Mouse (Mus musculus): Measurements from ENCODE around the gene Rac1. TPM values are rescaled to one million over a fixed set of nuclear protein-coding genes. Genes with fewer than 3 reads are reported as not detected.
"Not testable (repeated sequence)": the region's sequence is repeated elsewhere in the genome, so short reads cannot be mapped to it uniquely, and the experiment has no call there.

Rac1 gene
- total RNA-seq, 2 experiments from 2014 or later = 257 to 259 TPM

- DNase-seq; intact Hi-C loops (cut with DNase I): not testable (repeated sequence)
Observed at GRCm38 (mm10) chr5:143500711-143501110, 27.1 kb downstream of the Rac1 start.

- intact Hi-C loops (cut with DNase I) = no loop called here
- no peak for DNase-seq
Observed at GRCm38 (mm10) chr5:143499686-143500085, 28.1 kb downstream of the Rac1 start.

GRCm38 (mm10) chr5:143499197-143499596, 28.6 kb downstream of the Rac1 start:
- DNase-seq = no peak
- intact Hi-C loops (cut with DNase I) = no loop called here

GRCm38 (mm10) chr5:143497451-143497850, 30.4 kb downstream of the Rac1 start:
- no peak for DNase-seq
- intact Hi-C loops (cut with DNase I) = no loop called here

- DNase-seq = no peak
- intact Hi-C loops (cut with DNase I) = no loop called here
Observed at GRCm38 (mm10) chr5:143495708-143496107, 32.1 kb downstream of the Rac1 start.

- intact Hi-C loops (cut with DNase I) = no loop called here
- no peak for DNase-seq
Observed at GRCm38 (mm10) chr5:143493163-143493562, 34.7 kb downstream of the Rac1 start.

GRCm38 (mm10) chr5:143491736-143492135, 36.1 kb downstream of the Rac1 start:
- intact Hi-C loops (cut with DNase I) = no loop called here
- no peak for DNase-seq

- no peak for DNase-seq
- intact Hi-C loops (cut with DNase I) = no loop called here
Observed at GRCm38 (mm10) chr5:143489749-143490342, 38.0 kb downstream of the Rac1 start.

- DNase-seq = no peak
- intact Hi-C loops (cut with DNase I) = no loop called here
Observed at GRCm38 (mm10) chr5:143487998-143488397, 39.8 kb downstream of the Rac1 start.

GRCm38 (mm10) chr5:143487193-143487592, 40.6 kb downstream of the Rac1 start:
- DNase-seq = no peak
- intact Hi-C loops (cut with DNase I) = no loop called here

GRCm38 (mm10) chr5:143484955-143485354, 42.9 kb downstream of the Rac1 start:
- DNase-seq = no peak
- intact Hi-C loops (cut with DNase I) = no loop called here

GRCm38 (mm10) chr5:143477901-143478300, 49.9 kb downstream of the Rac1 start:
- intact Hi-C loops (cut with DNase I) = no loop called here
- DNase-seq = no peak

GRCm38 (mm10) chr5:143476013-143476412, 51.8 kb downstream of the Rac1 start:
- no peak for DNase-seq
- intact Hi-C loops (cut with DNase I) = no loop called here

- DNase-seq = no peak
- intact Hi-C loops (cut with DNase I) = no loop called here
Observed at GRCm38 (mm10) chr5:143475153-143475844, 52.5 kb downstream of the Rac1 start.

GRCm38 (mm10) chr5:143471953-143472618, 55.8 kb downstream of the Rac1 start:
- DNase-seq = no peak
- intact Hi-C loops (cut with DNase I) = no loop called here

- intact Hi-C loops (cut with DNase I) = no loop called here
- no peak for DNase-seq
Observed at GRCm38 (mm10) chr5:143471165-143471546, 56.7 kb downstream of the Rac1 start.

GRCm38 (mm10) chr5:143470421-143471164, 57.2 kb downstream of the Rac1 start:
- intact Hi-C loops (cut with DNase I) = no loop called here
- DNase-seq = peak; percentile 52 to 64

- intact Hi-C loops (cut with DNase I) = no loop called here
- DNase-seq = no peak
Observed at GRCm38 (mm10) chr5:143469628-143470027, 58.2 kb downstream of the Rac1 start.

- intact Hi-C loops (cut with DNase I) = no loop called here
- no peak for DNase-seq
Observed at GRCm38 (mm10) chr5:143467931-143468330, 59.9 kb downstream of the Rac1 start.

- intact Hi-C loops (cut with DNase I) = no loop called here
Observed at GRCm38 (mm10) chr5:143466891-143467669, 60.8 kb downstream of the Rac1 start.

More at GRCm38 (mm10) chr5:143466891-143467669, 60.8 kb downstream of the Rac1 start:
- no peak for DNase-seq

Measured in heart, postnatal 14 days (tissue).